Mouse (Mus musculus): ENCODE data around the gene Pdzd2. TPM values are rescaled to one million over a fixed set of nuclear protein-coding genes. Genes with fewer than 3 reads are reported as not detected.

The Pdzd2 gene
- polyA plus RNA-seq, 1 experiment, result 20.0 TPM

DNA sequence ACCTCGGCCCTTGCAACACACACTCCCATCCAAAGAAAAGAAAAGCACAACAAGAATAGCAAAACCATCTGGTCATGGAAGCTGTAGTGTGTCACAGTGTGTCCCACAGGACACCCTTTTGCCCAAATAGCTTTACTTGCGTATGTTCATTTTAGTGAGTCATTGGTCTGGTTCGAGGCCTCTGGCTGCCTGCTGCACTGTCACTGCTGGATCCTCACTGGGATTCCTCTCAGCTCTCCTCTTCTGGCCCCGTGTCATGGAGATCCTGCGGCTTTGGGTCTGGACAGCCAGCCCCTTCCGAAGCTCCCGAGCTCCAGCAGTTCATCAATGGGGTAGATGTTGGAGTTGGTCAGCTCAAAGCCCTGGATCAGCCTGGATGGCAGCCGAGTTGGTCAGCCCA is 421.3 kb downstream of the Pdzd2 start:
- DNase-seq (ENCODE audit: low spot score), result no peak

DNA sequence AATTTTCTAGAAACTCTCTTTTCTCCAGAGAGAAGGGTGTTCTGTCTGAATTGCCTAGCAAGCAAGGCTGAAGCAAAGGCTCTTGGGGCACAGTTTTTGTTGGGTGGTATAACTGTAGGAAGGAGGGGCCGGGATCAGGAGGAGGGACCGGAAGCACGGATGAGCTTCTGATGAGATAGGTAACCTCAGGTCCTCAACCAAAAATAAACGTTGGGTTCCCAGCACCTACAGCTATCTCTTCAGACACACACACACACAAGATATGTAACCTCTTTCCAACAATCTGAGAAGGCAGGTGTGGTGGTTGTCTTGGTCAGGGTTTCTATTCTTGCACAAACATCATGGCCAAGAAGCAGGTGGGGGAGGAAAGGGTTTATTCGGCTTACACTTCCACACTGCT is 422.4 kb downstream of the Pdzd2 start:
- no peak for DNase-seq (ENCODE audit: low spot score)

DNA sequence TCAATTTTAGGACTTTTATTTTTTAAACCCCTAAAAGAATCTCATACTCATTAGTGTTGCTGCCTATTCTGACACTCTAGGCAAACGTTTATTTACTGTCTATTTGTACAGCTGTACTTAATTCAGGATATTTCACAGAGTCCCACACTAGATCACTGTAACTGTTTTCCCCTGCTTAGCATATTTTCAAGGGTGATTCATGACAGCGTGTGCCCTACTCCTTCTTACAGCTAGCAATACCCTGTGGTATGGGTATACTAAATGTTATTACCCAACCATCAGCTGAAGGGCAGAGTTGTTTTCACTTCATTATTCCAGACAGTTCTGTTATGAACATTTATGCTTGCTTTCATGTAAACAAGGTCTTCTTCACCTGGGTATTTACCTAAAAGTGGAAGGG is 423.7 kb downstream of the Pdzd2 start:
- DNase-seq (ENCODE audit: low spot score), result no peak

DNA sequence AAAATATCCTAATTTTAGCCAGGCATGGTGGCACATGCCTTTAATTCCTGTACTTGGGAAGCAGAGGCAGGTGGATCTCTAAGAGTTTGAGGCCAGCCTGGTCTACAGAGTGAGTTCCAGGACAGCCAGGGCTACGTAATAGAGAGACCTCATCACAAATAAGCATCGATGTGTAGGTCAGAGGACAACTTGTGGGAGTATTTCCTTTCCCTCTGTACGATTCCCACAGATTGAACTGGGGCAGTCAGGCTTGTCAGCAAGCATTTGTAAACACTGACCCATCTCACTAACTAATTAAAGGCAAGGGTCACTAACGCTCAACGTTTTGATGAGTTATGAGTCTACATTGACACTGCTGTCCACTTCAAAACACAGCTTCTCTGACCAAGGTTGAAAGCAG is 425.1 kb downstream of the Pdzd2 start:
- no peak for DNase-seq (ENCODE audit: low spot score)

DNA sequence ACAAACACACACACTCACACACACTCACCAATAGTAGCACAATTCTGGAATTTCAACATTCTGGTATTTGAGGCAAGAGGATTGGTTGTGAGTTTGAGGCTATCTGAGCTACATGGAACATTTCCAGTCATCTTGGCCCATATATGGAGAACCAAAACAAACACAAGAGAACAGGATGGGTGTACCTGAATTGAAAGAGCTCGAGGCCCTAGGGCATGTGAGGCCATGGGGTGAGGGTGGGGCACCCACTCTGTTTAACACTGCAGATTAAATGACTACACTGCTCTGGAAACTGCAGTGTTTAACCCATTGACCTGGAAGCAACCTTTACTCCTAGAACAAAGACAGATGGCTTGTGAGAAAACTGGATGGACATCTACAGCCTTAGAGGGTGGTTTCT is 426.5 kb downstream of the Pdzd2 start:
- no peak for DNase-seq (ENCODE audit: low spot score)

DNA sequence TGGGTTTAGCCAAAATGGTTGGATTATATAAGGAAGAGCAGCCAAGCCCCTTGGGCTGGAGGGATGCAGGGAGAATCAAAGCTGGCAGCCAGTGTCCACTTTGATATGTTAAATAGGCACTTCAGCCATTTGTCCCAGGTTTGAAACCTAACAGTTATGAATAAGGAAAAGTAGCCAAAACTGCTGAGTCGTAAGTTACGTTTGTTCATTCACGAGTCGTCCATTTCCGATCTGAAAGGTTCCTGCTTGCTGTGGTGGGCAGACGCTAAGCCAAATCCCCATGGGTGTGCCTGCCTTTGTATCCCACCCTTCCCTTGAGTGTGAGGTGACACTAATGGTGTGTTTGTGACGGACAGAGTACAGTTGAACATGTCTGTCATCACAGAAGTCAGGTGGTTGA is 428.3 kb downstream of the Pdzd2 start:
- no peak for DNase-seq (ENCODE audit: low spot score)

DNA sequence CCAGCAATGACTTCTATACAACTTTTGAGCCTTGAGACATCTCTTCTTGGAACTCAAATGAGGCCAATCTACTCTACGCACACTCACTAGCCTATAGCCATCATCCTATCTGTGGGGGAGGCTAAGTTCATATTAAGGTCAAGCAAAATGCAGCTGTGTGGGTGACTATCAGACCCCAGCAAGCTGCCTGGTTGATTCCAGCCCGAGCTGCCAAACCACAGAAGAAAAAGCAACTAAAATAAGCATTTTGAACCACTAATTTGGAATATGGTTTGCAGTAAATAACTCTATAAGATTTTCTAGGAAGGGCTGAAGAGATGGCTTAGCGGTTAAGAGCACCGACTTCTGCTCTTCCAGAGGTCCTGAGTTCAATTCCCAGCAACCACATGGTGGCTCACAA is 429.0 kb downstream of the Pdzd2 start:
- DNase-seq (ENCODE audit: low spot score), result no peak

Other genes with a start within 250 kb of the Pdzd2 start
- gene 6030458C11Rik, start 84.7 kb upstream of the Pdzd2 start, polyA plus RNA-seq (2012; rRNA removed), result 19.7 and 21.5 TPM in 2 replicates
- gene Drosha, start 84.9 kb upstream of the Pdzd2 start, polyA plus RNA-seq (2012; rRNA removed), result 11.1 and 20.9 TPM in 2 replicates